Mouse (Mus musculus): ENCODE measurements around the gene Gm29797.

Gm29797 gene

DNA sequence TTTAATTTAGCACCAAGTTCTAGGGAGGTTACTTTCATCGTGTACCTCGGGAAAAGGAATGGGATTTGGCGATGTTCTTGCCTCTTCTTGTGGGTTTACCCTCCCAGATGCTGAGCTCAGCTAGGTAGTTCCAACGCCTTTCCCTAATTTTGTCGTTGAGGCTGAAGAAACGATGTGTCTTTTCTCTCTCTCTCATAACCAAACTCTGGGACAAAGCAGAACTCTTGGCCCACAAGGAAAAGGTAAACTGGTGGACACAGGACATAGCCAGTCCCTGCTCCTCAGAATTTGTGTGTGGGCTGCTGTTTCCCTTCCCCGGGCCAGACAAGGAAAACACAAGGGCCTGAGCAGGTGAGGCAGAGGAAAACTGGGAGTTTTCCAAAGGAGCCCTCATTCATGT, 15.2 kb downstream of the Gm29797 start:
- DNase-seq (ENCODE audit: low read depth in 2 of 2, low spot score in 2 of 2), result no peak

DNA sequence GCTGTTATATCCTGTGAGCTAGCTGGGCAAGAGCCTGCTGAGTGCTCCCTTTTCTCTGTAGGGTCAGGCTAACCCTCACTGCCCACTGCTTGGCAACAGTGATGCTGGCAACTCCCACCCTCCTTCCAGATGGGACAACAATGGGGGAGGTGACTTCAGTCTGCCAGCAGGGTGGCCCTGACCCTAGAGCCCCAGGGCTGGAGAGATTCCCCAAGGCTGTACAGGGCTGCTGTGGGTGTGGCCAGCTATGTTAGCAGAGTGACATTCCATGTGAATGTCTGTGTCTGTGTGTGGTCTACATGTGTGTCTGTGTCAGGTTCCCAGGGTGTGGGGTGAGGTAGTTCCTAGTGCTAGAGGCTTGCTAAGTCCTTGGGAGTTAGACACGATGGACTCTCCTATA, 16.7 kb downstream of the Gm29797 start:
- DNase-seq (ENCODE audit: low read depth in 2 of 2, low spot score in 2 of 2), result no peak

DNA sequence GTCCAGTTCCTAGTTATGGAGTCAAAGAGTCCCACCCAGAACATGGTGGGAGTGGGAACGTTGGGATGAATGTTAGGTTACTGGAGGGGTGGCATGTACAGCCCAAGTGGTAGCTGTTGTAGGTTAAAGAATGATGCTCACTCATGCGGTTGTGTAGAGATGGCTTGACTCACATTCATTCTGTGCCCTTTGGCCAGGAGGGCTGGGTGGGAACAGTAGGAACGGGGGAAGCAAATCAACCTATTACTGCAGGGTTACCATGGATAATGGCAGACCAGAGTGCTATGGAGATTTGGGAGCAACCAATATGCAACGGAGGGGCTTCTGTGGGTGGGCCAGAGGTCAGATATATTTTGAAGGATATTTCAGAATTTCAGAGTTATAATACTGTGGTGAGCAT, 18.1 kb downstream of the Gm29797 start:
- DNase-seq (ENCODE audit: low read depth in 2 of 2, low spot score in 2 of 2), result no peak

DNA sequence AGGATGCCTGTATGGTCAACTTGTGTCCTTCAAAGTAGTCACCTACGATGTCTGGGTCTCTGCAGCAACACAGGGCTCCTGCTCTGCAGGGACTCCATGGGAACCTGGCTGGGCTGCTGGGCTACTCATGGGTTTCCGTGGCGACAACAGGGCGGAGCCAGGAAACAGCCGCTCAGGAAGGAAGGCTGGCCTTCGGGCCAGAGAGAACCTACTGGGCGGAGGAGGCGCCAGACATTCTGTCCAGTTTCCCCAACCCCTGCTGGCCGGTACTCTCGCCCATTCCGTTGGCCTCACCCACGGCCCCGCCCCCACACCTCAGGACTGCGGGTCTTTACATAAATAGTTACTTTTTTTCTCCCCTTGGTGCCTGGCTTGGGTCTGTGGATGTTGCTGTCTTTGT, 18.6 kb downstream of the Gm29797 start:
- DNase-seq (ENCODE audit: low read depth in 2 of 2, low spot score in 2 of 2), result no peak

DNA sequence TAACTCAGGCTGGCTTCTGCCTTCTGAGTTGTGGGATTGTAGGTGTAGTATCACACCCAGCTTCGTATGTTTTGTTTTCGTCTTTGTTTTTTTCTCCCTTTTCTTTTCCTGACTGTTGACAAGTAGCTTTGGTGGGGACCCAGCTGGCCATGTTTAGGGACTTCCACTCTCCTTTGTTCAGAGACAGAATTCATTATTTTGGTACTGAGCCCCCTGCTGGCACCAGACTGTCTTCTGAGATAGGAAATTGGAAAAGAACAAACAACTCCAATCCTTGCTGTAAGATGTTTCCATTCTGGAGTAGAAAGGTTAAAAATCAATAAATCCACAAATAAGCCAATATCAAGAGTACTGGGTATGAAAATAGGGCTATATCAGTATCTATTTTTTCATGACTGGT, 19.6 kb downstream of the Gm29797 start:
- DNase-seq (ENCODE audit: low read depth in 2 of 2, low spot score in 2 of 2), result no peak

DNA sequence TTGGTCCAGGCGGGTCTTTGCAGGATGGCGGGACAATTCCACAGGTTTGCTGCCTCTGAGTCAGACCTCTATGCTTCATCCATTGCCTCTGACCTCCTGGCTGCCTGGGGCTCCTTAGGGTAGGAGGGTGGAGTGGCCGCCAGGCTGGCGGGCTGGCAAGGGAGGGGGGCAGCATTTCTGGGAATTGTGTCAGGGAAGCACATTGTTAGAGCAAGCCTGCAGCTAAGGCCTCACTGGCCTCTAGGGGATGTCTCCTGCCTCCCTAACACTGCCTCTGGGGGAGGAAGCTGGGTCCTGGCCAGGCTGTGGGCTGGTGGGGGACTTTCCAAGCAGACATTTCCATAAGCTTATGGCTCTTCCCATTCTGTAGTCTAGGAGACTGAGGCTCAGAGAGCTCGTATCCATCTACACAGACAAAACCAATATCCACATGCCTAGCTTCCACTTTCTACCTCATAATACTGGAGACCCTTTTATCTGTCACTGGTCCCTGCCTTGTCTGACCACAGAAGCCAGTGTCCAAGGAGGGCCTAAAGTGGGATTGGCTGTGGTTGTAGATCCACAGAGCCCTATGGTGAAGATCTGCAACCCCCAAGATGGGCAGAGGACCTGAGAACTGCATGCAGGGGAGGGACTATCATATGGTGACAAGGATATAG, 20.4 kb downstream of the Gm29797 start:
- no peak for DNase-seq (ENCODE audit: low read depth in 2 of 2, low spot score in 2 of 2)

DNA sequence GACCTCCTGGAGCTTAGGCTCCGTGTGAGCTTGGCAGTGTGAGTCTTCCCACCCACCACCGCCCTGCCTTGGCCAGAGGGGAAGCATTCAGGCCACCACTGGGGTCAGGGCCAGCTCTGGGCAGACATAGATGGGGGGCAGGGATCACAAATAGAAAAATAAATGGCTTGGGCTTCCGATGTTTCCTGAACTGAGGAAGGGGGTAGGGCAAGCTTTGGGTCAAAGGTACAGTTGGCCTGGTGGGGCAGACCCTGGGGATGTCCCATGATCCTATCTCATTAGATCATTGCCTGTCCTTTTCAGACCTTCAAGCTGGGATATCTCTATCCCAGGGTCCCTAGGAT, 20.9 kb downstream of the Gm29797 start:
- no peak for DNase-seq (ENCODE audit: low read depth in 2 of 2, low spot score in 2 of 2)

DNA sequence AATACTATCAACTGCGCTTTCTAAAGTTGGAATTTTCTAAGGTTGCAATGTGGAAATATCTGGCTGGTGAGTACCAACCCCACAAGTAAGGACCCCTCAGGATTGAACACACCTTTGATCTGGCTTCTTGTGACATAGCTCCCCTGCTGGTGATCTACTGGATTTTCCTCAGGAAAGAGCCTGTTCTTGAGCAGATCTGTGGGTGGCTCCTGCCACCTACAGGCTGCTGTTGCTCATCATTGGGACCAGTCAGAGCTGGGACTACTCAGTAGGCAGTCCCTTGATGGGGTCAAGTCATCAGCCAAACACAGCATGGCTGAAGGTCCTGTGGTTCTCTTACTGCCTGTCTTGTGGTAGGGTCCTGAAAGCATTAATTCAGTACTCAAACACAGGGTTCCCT, 21.9 kb downstream of the Gm29797 start:
- peak; percentile 59 to 69 for DNase-seq (ENCODE audit: low read depth in 2 of 2, low spot score in 2 of 2)

DNA sequence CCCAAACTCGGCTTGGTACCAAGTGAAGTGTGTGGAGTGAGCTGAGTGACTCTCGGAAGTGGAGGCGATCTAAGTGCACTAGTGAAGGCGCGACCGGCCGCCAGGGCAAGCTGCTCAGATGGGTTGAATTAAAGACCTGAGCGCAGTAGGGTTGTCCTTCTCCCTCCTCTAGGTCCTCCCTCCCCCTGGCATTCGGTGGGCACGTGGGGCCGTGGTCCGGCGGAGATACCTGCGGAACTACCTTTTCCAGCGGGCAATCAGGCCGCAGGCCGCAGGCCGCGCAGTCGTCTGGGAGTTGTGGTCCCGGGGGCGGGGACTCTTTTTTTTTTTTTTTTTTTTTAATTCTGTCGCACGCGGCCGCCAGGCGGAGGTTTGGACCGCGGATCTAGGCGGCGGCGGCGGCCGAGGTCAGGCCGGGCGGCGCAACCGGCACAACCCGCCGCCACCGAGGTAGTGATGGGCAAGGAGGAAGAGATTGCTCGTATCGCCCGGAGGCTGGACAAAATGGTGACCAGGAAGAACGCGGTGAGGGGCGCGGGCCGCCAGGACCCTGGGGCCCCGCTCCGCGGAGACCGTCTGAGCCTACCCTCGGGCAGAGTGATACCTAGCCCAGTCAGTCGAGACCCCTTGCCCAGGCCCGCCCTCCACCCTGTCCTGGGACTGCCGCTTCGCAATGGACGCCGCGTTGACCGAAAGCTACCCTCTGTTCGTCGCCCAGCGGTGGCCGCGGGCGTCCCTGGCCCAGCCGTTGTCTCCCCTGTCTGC, 23.3 kb downstream of the Gm29797 start, which contains the start of gene Tcea2:
TSS of gene Tcea2 (plus strand) at position 360 of the 765 bp plus-strand sequence.
- peak; percentile 28 to 55 for DNase-seq (ENCODE audit: low read depth in 2 of 2, low spot score in 2 of 2)

DNA sequence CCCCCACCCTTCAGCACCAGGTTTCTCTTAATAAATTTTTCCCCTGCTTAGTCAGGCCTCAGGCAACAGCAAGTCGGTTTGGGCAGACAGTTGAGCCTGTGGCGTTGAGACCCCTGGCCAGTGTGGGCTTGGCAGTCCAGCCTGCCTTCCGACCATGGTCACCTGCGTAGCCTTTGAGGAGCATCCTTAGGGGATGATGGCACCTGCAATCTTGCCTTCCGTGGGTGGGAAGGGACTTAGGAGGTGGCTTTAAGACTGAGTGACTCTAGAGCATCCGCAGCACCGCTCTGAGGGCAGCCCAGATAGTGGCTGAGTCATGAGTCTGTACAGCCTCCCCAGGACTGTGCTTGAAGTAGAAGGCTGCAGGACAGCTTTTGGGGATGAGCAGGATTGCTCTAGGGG, 23.9 kb downstream of the Gm29797 start:
- DNase-seq (ENCODE audit: low read depth in 2 of 2, low spot score in 2 of 2), result peak in 1 of 2 experiments; percentile 20

DNA sequence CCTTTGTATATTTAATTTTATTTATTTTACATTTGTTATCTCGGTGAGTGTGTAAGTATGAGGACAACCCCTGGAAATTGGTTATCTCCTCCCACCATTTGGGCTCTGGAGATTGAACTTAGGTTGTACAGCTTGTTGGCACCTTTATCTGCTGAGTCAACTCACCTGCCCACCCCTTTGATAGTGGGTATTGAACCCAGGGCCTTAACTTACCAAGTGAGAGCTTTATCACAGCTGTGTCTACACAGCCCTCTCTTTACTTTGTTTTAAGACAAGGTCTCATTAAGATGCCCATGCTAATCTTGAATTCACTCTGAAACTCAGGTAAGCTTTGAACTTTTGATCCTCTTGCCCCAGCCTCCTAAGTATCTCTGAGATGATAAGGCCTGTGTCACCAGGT, 25.1 kb downstream of the Gm29797 start:
- DNase-seq (ENCODE audit: low read depth in 2 of 2, low spot score in 2 of 2), result no peak

DNA sequence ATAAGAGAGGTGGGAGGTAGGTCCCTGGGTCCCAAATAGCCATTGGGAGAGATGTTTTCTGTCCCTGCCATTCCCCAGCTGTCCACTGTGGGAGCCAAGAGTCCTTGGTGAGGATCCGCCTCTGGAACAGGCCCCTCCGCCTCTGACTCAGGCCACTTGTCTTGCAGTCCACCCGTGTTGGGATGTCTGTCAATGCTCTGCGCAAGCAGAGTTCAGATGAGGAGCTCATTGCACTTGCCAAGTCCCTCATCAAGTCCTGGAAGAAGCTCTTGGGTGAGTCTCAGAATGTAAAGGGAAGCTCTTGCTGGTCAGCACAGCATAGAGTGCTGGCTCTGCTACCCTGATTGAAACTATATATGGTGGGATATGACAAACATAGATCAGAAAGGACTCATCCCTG, 26.5 kb downstream of the Gm29797 start:
- DNase-seq (ENCODE audit: low read depth in 2 of 2, low spot score in 2 of 2), result no peak

DNA sequence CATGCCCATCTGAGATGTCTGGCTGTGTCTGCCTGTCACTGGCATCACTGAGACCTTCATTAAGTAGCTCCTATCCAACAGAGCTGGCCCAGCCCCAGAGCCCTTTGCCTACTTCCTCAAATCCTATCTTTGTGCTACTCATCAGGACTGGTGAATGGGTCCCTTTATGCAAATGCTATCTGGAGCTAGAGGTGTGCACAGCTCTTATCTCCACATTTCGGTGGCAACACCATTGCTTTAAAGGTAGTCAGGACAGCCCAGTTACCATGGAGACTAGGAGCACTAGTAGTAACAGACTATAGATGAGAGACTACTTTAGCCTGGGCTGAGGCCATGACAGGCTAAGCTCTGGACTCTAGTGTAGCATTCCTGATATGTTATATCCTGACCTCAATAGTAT, 27.9 kb downstream of the Gm29797 start:
- DNase-seq (ENCODE audit: low read depth in 2 of 2, low spot score in 2 of 2), result no peak

DNA sequence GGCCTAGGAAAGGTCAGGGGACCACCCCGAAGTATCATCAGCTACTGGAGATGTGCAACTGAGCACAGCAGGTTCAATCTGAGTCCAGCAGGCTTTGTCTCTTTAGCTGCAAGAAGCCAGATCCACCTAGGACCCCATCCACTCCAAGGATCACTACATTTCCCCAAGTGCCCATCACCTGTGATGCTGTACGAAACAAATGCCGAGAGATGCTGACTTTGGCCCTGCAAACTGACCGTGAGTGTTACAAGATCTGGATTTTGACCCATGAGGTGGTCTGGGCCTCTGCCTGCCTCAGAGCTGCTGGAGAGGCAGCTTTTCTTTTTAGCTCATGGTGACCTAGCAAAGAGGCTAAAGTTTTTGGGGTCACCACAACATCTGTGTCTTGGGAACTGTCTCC, 28.9 kb downstream of the Gm29797 start:
- DNase-seq (ENCODE audit: low read depth in 2 of 2, low spot score in 2 of 2), result no peak

DNA sequence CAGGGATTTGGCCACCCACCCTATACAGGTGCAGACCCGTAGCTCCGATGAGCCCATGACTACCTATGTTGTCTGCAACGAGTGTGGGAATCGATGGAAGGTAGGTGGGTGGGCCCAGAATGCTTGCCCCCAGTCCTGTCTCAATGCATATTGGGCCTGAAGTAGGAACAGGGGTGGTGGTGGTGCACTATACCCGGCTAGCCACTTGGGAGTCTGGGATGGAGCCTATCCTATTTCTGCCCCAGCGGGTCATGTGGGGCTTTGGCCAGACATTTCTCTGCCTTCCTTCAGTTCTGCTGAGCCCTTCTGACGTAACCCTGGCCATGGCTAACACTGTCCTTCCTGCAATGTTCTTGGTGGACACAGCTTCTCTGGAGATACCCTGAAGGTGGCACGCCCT, 30.8 kb downstream of the Gm29797 start:
- no peak for DNase-seq (ENCODE audit: low read depth in 2 of 2, low spot score in 2 of 2)

DNA sequence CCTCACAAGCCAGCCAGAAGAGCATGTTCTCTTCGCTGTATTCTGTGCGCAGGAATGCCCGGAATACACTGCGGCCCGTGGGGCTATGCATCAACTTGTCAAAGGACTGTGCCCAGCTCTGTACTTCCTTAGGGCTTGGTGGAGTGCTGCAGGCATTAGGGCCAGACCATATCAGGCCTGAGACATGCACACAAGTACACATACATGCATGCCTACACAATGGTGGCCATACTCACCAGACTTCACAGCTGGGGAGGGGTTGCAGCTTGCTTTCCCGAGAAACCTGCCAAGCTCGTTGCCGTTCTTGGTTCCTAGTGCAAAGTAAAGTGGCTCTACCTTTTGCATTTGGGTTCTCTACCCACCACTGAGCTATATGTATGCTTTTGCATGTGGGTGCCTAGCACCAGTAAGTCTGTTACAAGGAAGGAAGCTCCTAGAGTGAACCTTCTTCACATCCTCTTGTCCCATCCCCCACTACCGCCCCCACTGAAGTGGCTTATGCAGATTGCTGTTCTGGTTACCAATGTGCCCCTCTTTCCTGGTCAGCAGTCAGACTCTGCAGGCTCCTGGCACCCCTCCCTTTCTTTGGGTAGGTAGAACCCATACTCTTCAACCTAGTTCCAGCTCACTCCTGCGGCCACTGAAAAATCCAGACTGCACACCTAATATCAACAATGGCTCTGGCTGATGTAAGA, 32.8 kb downstream of the Gm29797 start:
- no peak for DNase-seq (ENCODE audit: low read depth in 2 of 2, low spot score in 2 of 2)

DNA sequence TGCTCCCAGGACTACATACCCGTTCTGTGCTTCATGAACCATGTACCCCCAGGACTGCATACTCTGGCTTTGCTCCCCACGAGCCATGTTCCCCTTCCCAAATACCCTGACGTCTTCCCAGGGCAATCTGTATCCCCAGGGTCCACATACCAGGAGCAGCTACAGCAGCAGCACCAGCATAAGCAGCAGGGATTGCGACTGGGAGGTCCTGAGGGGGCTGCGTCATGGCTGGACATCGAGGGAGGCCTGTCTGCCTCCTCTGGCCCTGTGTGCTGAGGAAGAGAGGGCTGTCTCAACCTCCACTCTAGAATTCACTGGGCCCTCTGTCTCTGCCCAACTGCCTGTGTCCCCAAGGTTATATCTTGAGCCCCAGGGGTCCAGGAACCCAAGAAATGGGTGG, 34.2 kb downstream of the Gm29797 start:
- no peak for DNase-seq (ENCODE audit: low read depth in 2 of 2, low spot score in 2 of 2)

DNA sequence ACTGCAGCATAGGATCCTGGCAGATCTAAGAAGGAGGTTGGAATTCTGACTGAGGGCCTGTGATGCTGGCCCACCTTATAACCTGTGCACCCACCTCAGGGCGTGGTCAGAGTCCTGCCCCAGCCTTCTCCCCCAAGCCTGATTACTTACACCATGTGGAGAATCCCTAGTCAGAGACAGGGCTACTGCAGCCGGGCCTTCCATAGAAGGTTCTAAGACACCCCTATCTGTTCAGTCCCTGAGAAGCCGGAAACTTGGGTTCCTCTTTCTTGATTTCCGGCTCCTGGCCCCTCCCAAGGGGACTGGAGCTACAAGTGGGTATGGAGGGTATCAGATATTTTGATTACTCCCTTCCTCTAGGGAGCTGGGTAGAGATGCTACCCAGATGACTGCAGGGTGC, 34.7 kb downstream of the Gm29797 start:
- DNase-seq (ENCODE audit: low read depth in 2 of 2, low spot score in 2 of 2), result peak in 1 of 2 experiments; percentile 20

DNA sequence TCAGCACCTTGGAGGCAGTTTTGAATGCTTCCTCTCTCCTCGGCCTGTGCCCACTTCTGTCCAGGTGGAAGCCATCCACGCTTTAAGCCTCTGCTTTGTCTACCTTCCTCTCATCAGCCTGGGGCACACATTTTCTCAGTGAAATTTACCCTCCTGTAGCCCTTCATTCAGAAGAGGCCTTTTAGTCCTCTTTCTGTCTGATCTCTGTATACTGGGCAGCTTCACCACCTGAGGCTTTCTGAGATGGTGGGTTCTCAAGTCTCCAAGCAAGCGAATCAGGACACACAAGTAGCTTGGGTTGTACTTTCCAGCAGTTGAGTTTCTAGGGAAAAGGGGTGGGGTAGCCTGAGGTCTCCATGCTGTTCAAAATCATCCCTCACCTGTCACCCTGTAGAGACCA, 35.5 kb downstream of the Gm29797 start:
- no peak for DNase-seq (ENCODE audit: low read depth in 2 of 2, low spot score in 2 of 2)

DNA sequence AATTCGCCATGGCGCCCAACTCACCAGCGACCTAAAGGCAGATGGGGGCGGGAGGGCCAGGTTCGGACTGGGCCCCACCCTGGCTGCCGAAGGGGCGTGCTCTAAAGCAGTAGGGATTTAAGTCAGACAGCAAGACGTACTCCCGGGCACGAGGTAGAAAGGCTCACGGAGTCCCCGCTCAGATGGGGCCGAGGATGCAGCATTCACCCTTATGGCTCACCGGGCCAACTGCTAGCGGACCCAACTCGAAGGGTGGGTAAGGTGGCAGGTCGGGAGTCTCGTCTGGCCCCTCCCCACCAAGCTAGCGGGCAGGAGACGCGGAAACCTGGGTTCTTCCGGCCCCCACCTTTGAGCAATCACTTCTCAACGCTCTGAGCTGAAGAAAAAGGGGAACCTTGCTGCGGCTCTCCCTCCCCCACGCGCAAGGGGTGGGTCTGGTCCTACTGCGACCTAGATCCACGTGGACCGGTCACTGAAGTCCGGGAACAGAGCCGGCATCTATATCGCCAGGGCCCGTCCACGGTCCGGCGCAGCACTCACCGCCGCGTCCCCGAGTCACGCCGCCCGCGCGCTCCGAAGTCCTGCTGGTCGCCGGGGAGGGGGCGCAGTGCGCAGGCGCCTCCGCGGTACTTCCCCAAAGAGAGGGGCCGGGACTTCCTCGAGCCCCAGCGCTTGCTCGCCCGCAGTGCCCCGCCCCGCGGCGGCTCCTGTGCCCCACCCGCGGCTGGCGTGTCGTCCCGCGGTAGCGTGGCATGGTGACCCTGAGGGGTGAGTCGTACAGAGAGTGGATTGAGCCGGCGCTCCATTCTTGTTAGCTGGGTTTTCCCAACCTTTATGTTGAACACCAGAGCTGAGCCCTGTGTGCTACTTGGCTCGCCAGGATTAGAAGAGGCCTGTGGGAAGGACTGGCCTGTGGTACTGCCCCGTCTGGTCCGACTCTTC, 36.8 kb downstream of the Gm29797 start, which contains the start of gene Rgs19:
TSS of gene Rgs19 (minus strand) at position 639 of the 942 bp plus-strand sequence.
- peak; percentile 66 to 78 for DNase-seq (ENCODE audit: low read depth in 2 of 2, low spot score in 2 of 2)

DNA sequence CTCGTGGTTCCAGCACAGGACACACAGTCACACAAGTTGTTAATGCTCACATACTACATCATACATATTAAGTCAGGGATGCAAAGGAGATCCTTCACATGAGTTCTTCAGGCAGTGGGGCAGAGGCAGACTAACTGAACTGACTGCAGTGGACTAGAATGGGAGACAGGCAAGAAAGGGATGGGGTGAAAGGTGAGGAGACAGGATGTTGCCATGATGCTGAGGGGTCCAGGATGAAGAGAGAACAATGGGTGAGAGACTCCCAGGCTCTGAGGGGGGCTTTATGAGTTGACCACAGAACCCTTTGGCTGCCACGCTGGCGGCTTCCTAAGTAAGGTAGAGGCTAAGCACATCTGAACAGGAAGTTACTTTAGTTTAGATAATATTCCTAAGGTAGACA, 37.7 kb downstream of the Gm29797 start:
- DNase-seq (ENCODE audit: low read depth in 2 of 2, low spot score in 2 of 2), result no peak
